Mouse (Mus musculus) left cerebral cortex, postnatal 10 days (tissue): ENCODE results near the gene Vmn1r179. TPM values are rescaled to one million over a fixed set of nuclear protein-coding genes. Genes with fewer than 3 reads are reported as not detected.
A peak's percentile ranks its signal among the peaks of the same experiment; 100 is the strongest.
"Not testable (repeated sequence)": the region's sequence is repeated elsewhere in the genome, so short reads cannot be mapped to it uniquely, and the experiment has no call there.

Source experiments
- DNase-seq, 2 experiments: peaks; one replicate each; pipeline ENCODE4 v3.0.0; 2021 to 2022; ENCODE audit warnings: low spot score in 2 of 2, mixed read lengths in 1 of 2; ENCODE audit errors: extremely low spot score in 1 of 2
- intact Hi-C: fragments of 180-260 bp; cut with DNase I; formaldehyde crosslinking; loops from one replicate; pipeline ENCODE4 v1.15.1; 2025
- total RNA-seq, 2 experiments: library from RNA; stranded (reverse); gene quantifications; 2 replicates each; pipeline ENCODE4 v1.2.3; 2021

The Vmn1r179 gene
- total RNA-seq, result not detected

DNA sequence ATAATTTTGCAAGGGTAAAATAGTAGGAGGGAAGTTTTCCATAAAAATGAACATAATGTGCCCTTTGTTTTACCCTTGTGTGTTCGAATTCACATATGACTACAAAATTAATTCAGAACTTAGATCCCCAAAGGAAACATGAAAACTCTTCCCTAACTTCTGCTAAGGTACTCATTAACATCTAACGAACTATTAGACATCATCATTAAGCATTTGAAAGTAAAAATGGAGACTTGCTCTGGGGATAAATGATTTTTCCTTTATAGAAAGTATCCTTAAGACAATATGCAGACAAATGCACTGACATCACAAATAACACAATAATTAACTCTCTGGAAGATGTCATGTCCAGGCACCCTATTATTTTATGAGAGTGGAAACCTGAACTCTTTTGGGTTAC is at the start of gene Vmn1r179:
Gene Vmn1r179 (plus strand): TSS at position 301 of the 400 bp plus-strand sequence.
- DNase-seq, result no peak

GRCm38 (mm10) chr7:23891709-23892108 is 35.1 kb upstream of the Vmn1r179 start, which contains the start of gene Vmn1r178:
Gene Vmn1r178 (plus strand): TSS chr7:23892009.
- DNase-seq, result no peak

More for the DNA sequence above, at the start of gene Vmn1r179:
- intact Hi-C loops, result no loop called here

GRCm38 (mm10) chr7:23950332-23950731 is 23.6 kb downstream of the Vmn1r179 start, which contains the start of gene Vmn1r180:
Gene Vmn1r180 (plus strand): TSS chr7:23950632.
- no peak for DNase-seq
- intact Hi-C loops, result no loop called here

More at GRCm38 (mm10) chr7:23891709-23892108, 35.1 kb upstream of the Vmn1r179 start, which contains the start of gene Vmn1r178:
- intact Hi-C loops, result no loop called here

- intact Hi-C loops, result not testable (repeated sequence)
These were observed 41.3 kb downstream of the Vmn1r179 start for GRCm38 (mm10) chr7:23968044-23968443.

GRCm38 (mm10) chr7:23974315-23974714 is 47.5 kb downstream of the Vmn1r179 start, which contains the start of gene Vmn1r181:
Gene Vmn1r181 (plus strand): TSS chr7:23974615.
- intact Hi-C loops, result loop anchor here (10.0 kb wide), 1 partner anchor 320 kb away; no protein-coding TSS in a partner anchor
- DNase-seq, result not testable (repeated sequence)

More at GRCm38 (mm10) chr7:23968044-23968443, 41.3 kb downstream of the Vmn1r179 start:
- peak in 1 of 2 experiments; percentile 1 for DNase-seq

Other genes starting within 250 kb of the Vmn1r179 start
- not detected for gene Vmn1r173, start 226.3 kb upstream of the Vmn1r179 start, total RNA-seq
- gene Vmn1r174, start 174.7 kb upstream of the Vmn1r179 start, total RNA-seq, result not detected
- not detected for gene Vmn1r175, start 116.3 kb upstream of the Vmn1r179 start, total RNA-seq
- gene Vmn1r176, start 89.6 kb upstream of the Vmn1r179 start, total RNA-seq, result not detected
- not detected for gene Vmn1r177, start 60.5 kb upstream of the Vmn1r179 start, total RNA-seq
- gene Vmn1r178, start 35.0 kb upstream of the Vmn1r179 start, total RNA-seq, result not detected
- not detected for gene Vmn1r180, start 23.7 kb downstream of the Vmn1r179 start, total RNA-seq
- not detected for gene Vmn1r181, start 47.6 kb downstream of the Vmn1r179 start, total RNA-seq
- gene V1rd19, start 74.7 kb downstream of the Vmn1r179 start, total RNA-seq, result not detected
- gene Vmn1r183, start 126.3 kb downstream of the Vmn1r179 start, total RNA-seq, result not detected
- gene Zfp180, start 154.9 kb downstream of the Vmn1r179 start, total RNA-seq, result 10 to 100 TPM; 30.3 to 31.3 TPM
- gene Zfp112, start 185.3 kb downstream of the Vmn1r179 start, total RNA-seq, result 1 to 10 TPM; 8.7 to 8.8 TPM
- gene Zfp235, start 207.2 kb downstream of the Vmn1r179 start, total RNA-seq, result 10 to 100 TPM; 18.3 to 19.5 TPM
- 1 to 10 TPM; 4.5 to 4.9 TPM for gene Zfp114, start 248.1 kb downstream of the Vmn1r179 start, total RNA-seq